Mouse (Mus musculus): ENCODE results near the gene Dnajb12.

Gene Dnajb12

DNA sequence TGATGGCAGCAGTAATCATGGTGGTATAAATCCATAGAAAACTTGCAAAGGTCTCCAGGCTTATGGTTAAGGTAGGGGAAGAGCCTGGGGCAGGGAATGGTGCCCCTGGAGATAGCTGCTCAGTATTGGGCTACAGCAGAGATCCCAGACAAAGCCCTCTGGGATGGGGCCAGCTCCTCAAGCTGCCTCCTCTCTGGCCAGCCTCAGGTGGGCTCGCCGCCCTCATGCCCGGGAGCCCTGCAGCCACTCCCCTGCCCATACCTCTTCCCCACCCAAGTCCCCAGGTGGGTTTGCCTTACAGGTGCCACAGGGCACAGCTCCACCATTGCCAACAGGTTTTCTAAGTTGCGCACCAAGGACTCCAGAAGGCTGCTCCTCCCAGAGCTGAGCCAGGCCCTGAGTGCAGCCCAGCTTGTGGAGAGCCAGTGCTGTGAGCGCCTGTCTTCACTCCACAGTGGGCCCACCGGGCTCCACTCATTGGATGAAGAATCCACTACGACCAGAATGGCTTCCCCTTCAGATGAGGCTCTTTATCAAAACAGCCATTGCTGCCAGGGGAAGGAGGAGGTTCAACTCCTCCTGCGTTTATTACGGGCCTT, 18.9 kb downstream of the Dnajb12 start:
- no peak for DNase-seq

DNA sequence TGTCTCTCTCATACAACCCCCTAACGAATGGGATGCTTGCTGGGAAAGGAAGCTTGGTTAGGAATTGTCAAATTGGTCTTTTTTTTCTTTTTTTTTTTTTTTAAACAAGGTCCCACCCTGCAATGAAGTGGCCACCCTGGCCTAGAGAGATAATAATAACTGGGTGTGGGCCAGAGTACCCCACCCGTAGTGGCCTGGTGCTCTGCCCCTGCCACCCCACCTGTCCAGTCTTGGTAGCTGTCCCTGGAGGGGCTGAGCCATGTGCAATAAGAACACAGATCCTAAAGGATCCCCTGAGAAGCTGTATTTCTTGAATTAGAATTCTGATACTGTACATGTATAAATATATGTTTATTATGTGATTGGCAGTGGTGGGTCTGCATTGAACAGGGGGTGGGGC, 19.6 kb downstream of the Dnajb12 start:
- DNase-seq = no peak

DNA sequence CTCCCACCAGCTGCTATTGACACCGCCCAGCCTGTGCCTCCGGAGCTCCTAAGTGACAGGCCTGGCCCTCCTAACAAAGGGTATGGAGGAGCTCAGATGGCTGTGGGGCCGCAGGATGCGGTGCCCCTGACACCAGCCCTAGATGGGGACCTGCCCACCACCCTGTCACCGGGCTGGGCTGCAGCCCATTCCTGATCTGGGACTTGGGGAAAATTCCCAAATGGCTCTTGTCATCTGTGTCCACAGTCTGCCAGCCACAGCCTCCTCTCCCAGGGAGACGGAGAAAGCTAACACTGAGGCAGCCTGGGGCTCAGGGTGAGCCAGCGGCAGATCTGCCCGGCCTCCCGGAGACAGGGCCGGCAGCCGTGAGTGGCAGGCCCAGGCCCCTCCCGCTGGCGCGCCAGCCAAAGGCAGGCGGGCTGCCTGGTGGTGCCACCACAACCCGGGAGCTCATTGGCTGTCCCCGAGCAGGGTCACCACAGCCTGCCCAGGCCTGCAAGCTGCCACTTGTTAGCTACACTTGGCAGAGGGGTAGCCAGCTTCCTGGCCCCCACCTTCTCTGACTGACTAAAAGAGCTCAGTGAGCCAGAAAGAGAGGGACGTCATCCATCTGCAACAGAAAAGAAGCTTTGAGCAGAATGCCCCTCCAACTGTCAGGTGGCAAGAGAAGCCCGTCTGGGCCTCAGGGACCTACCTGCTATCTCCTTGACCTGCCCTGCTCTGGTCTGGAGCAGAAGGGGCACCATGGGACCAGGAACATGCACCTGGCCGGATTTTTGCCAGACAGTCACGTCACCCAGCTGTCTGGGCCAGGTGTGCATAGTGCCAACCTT, 20.2 kb downstream of the Dnajb12 start:
- DNase-seq = peak; percentile 91

DNA sequence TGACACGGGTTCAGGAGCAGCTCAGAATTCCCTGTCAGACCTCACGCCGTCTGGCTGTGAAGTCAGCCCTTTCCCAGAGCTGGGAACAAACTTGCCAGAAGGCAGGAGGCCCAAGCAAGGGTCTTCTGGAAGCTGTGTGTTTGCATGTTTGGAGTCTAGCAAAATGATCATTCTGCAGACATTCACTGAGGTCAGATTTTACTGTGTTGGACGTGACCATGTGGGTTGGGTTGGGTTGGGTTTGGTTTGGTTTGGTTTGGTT, 20.7 kb downstream of the Dnajb12 start:
- DNase-seq = no peak

DNA sequence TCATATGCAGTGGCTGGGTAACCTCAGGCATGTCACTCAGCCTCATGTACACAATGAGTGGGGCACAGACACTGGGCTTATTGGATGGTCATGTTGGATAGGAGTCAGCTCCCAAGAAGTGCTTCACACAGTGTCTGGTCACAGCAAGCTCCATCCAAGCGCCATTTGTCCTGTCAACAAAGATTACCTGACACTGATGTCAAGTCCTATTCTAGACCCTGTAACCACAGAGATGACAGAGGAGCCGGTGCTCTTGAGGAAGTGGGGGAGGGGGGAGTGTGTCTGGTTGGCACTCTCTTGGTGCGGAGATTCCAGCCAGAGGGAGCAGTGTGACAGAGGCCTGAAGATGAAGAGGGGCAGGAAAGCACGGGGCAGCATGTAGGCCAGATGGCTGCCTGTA, 21.6 kb downstream of the Dnajb12 start:
- DNase-seq = peak; percentile 66

DNA sequence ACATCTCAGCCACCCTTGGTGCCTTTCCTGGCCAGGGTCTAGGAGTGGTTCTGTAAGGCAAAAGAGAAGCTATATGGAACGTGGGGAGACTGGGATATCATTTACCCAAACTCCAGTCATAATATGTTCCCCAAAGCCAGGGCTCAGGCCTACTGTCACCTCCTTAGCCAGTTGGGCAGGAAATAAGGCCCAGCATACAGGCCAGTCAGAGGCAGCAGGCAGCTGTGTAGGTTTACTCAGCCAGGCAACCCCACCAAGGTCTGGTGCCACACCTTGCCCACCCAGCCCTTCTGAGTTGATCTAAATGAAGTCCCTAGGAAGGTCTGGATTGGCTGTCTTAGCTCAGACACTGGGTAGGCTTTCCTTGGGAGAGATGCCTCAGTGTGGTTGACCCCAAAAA, 22.1 kb downstream of the Dnajb12 start:
- peak; percentile 33 for DNase-seq

DNA sequence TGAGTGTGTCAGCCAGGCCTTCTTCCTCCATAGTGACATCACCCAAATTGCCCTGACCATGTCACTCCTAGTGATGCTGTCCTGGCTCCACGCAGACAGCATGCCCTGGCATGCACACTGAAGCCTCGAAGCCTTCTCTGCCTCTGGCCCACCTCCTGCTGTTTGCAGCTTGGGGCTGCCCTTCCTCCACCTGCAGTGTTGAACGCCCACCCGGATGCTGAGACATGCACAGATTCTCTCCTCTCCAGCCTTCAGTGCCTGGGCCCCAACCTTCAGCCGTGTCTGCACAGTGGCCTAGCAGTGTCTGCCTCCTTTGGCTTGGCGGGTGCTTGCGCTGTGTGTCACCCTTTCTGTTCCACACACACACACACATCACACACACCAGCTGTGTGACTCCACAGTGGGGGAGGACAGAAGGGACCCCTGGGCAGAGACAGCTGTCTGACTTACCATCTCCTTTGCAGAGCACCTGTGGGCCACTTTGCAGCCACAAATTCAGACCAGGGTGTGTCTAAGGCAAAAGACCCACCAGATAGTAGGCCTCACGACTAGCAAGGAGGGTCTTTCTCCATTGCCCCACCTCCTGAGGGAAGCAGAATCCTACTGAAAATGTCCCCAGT, 22.7 kb downstream of the Dnajb12 start:
- peak; percentile 79 for DNase-seq

DNA sequence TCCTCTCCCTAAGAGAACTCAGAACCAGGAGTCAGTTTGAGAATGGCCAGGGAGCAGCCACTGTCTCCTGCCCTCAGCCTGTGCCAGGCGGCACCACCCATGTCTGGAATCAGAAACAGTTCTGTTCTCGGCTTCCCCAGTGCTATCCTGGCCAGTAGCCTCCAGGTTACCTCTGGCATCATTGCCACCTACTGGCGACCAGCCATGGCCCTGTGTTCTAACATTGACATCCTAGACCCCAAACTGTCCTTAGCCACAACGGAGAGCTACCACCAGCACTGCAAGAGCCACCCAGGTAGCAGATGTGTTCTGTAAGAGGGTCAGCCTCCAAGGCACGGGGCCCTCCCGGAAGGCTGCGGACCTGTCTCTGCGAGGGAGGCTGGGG, 23.2 kb downstream of the Dnajb12 start:
- DNase-seq = no peak

DNA sequence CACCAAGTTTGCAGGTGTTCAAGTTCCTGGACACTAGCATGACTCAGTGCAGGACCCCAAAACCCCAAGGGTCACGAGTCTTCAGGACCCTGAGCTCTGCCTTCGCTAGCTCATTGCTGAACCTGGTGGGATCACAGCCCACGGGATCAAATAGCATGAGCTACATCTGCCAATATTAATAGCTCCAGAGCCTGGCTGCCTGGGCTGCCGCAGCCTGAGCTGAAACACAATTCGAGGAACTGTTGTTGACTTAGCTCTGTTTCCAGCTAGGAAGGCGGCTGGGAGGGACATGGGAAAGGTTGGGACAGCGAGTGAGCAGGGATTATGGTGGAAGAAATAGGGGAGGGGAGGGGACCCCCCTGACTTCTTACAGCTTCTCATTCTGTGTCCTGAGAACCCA, 23.8 kb downstream of the Dnajb12 start:
- DNase-seq = no peak

DNA sequence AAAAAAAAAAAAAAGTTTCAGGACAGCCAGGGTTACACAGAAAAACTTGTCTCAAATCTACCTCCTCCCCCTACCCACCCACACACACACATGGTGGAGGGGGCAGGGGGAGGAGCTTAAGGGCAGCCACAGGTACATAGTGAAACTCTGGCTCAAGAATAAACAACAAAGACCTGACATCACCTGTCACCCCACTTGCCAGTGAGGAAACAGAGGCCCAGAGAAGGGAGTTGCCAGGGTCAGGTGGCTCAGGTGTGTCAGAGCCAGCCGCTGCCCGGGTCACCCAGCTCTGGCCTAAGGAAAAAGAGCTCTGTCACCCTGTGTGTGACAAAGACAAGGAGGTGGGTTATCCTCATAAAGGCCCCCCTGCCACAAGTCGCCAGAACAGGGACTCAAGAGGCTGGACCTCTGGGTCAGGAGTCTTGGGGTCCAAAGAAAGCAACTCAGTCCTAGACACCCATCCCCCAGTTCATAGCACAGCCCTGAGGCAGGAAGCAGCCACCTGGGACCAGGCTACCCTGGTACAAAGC, 27.8 kb downstream of the Dnajb12 start:
- peak; percentile 64 for DNase-seq

DNA sequence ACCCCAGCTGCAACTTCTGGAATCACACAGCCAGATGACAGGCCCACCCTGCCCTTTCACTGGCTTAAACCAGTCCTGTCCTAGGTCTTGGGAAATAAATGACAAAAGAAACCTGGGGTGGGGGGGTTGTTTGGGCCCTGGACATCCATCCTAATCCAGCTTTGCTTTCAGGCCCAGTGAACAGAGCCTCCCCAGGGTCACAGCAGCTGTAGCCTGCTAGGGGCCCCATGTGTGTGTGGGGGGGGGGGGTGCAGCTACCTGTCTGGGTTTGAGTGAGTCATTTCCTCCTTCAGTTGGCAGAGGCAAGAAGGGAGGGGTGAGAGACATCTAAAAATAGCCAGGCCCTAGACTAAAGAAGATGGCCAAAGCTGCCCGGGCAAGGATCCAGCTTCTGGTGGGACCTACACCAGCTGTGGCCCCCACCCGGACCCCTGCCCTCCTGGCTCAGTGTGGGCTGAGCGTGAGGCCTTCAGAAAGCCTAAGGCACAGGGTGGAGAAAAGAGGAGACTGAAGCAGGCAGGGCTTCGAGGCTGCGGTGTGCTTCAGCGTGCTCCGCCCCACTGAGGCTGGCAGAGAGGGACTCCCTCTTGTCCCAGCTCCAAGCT, 28.4 kb downstream of the Dnajb12 start:
- peak; percentile 67 for DNase-seq

DNA sequence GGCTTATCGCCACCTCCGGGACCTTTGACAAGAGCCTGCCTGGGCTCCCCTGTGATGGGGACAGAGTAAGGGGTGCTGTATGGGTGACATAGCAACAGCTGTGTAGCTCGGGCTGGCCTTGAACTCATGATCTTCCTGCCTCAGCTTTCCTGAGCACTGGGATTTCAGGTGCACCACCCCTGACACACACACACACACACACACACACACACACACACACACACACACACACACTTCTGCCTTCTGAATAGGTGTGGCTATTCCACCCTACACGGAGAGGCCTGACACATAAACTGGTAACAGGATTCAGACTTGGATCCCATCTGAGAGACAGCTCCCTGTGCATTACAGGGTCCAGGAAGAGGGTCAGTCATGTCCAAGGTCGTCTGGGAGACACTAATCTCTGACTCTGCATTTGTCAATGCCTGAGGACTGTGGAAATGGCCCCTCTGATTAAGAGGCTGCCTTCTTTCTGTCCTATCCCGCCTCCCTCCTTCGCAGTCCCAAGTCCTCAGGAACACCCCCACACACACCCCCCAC, 29.5 kb downstream of the Dnajb12 start:
- DNase-seq = no peak

DNA sequence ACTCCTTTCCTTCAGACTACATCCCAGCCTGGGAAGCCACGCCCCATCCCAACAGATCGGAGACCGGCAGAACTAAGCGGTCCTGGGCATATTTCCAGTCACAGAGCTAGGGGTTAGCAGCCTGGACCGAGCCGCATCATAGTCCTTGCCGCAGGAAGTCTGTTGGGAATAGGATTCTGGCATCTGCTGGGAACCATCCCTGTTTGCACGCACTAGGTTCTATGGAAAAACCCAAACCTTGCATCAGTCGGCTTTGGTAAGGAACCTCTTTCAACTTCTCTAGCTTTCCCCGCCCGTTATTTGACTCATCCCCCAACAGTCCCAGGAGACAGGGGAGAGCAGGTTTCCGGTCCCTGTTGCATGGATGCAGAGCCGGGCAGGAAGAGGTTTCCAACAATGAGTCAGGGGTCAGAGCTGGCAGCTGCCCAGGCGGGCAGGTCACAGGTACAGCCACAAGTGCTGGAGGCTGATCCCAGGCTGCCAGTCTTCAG, 30.0 kb downstream of the Dnajb12 start:
- DNase-seq = no peak

DNA sequence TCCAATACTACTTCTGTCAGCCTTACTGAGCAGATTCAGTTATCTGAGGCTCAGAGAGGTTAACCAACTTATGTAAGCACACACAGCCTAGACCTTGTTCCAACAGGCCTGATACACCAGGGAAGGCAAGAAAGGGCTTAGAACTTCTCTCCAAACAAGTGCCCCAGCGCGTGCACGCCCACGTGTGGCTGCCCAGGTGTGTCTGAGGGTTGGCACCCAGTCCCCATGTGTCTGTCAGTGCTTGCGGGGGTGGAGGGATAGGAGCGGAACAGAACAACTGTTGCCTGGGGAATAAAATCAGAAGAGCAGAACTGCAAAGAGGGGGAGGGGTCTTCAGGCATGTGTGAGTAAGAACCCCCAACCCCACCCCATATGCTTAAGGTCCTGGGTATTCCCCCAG, 31.7 kb downstream of the Dnajb12 start:
- peak; percentile 88 for DNase-seq

DNA sequence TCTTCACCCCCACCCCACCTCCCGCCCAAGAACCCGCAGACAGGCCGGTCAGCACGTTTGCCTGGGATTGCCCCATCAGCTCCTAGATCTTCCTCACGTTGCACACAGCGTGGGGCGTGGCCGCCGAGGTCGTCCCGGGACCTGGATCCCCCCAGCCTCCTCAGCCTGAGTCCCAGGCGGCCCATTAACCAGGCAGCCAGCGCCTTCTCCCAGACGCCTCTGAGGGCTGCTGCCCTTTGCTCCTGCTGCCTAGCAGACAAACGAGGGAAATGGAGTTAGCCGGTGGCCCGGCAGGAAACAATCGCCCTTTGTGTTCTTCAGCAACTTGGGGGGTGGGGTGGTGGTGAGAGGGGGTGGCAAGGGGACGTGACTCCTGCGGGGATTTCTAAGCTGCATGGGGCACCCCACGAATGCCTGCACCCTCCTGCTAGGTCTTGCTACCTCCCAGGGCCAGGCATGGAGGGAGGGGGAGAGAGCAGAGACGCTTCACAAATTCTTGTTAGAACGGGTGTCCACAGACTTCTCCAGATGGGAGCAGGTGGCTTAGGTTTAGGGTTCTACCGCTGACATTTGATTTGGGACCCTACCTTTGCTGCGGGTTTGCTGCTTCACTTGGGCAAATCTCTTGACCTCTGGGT, 32.3 kb downstream of the Dnajb12 start:
- DNase-seq = peak; percentile 53

DNA sequence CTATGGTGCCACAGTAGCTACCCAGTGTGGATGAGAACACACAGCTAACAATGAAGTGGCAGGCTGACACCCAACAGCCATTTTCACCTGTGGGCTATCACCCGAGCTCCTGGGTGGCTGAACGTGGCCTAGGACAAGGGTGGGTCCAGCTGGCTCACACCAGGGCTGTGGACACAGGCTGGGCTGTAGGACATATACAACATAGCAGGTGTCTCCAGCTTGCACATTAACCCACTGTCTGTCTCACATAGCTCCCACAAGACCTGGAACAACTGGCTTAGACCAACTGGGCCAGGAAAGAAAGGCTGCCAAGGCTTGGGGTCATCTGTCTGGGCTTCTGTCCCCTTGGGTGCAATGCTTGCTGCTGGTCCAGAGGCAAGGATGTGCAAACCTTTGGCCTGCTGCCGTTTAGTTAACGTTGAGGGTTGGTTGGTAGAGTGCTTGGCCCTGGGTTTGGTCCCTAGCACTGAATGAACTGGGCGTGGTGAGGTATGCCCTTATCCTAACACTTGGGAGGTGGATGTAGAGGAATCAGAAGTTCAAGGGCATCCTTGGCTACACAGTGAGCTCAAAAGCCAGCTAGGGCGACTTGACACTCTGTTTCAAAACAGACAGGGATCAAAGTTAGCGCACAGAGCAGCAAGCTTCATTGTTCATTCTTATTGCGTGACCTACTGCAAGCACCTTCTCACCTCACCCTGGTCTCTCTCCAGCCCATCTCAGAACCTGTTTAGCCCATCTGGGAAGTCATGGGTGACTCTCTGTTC, 36.0 kb downstream of the Dnajb12 start:
- no peak for DNase-seq

DNA sequence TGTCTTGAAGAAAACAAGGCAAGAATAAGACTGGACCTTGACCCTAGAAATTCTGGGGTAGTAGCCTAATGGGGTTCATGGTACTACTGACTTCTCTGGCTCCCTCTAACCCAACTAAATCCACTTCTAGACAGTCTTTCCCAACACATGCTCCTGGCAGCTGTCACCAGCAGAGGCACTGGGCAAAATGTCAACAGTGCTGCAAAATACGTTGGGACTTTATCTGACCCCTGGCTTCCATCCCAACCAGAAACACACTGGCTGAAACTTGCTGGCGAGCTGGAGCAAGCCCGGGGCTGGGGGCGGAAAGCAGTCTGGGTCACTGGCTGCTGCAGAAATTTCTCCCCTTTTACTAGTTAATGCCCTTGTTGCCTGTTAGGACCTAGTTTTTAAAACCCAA, 36.8 kb downstream of the Dnajb12 start:
- no peak for DNase-seq

DNA sequence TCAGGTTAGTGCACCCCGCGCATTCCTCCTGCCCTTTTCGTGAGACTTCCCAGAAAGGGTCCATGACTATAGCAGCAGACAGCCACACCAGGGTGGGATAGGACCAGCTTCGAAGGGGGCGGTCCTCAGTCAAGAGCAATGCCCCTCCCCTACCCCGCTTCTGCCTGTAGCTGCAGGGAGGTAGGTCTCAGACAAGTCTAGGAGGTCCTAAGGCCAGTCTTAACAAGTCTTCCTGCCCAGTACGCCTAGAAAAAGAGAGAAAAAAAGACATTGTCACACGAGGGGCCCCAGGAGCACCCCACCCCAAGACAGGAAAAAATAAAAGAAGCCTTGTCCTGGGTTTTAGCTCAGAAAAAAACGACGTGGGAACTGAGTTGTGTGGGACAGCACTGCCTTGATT, 37.3 kb downstream of the Dnajb12 start:
- DNase-seq = peak; percentile 52

DNA sequence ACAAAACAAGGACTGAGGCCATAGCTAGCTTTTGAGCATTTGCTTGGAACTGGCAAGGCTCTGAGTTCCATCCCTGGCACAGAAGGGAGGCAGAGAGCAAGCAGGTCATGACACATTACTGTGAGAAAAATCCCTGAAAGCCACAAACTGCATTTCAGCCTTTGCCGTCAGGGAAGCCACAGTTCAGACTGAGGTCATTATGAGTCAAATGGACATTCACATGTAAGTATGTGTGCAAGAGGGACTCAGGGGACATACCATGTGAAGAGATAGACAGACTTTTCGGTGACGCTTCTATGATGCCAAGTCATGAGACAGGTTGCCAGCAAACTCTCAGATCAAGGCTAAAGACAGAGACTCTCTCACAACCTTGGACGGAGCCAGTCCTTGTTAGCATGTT, 38.8 kb downstream of the Dnajb12 start:
- DNase-seq = no peak

DNA sequence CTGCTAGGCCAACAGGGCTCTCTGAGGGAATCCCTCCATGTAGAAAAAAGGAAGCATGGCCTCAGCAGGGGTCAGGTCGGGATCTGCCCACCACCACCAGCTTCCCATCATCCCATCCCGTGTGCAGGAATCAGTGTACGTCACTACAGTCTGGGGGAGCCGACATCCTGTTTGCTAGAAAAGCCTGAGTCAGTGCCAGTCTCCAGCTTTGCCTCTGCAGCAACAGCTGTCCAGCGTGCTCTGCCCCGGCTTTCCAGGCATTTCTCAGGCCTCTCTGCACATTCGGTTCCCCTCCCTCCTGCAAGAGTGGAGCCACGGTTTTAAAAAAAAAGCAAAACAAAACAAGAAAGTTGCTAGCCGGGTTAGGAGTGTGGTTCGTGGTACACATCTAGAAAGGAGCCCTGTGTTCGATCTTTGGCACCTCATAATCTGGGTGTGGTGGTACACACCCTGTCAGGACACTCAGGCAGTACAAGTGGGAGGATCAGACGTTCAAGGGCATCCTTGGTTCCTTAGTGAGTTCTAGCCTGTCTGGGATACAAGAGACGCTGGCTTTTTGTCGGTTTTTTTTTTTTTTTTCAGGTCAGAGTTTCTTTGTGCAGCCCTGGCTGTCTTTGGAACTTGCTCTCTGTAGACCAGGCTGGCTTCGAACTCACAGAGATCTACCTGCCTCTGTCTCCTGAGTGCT, 40.3 kb downstream of the Dnajb12 start:
- DNase-seq = no peak

DNA sequence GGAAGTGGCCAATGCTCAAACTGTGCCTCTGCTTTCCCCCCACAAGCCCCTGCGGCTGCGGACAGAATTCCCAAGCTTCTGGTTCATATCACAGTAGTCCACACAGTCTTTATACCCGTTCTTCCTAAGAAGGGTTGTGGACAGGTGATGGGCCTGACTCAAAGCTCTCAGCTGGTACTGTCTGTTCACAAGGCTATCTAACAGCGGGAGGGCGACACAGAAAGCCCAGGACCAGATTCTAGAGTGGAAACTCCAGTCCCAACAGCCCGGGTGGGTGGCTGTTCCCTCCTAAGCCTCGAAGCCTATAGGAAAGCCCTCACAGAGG, 41.1 kb downstream of the Dnajb12 start:
- no peak for DNase-seq
